Mouse (Mus musculus) C2C12 (cell line): ENCODE measurements around the gene Ttll10.

Source experiments
- CEBPB ChIP-seq: IDR thresholded peaks from one replicate; pipeline ENCODE4 v1.6.1; 2011; ENCODE audit warnings: low read depth, mild to moderate bottlenecking, control low read depth, moderate library complexity
- CTCF ChIP-seq: IDR thresholded peaks from one replicate; pipeline ENCODE4 v1.5.1; 2011; ENCODE audit not compliant: control insufficient read depth, insufficient read depth, insufficient read length
- FOSL1 ChIP-seq: IDR thresholded peaks from one replicate; pipeline ENCODE4 v1.8.0; 2011; ENCODE audit warnings: mild to moderate bottlenecking, low read length; ENCODE audit not compliant: poor library complexity, insufficient read depth, severe bottlenecking
- MAX ChIP-seq: IDR thresholded peaks from one replicate; pipeline ENCODE4 v1.6.1; 2011; ENCODE audit warnings: mild to moderate bottlenecking, control low read depth
- MYOG ChIP-seq: IDR thresholded peaks from one replicate; pipeline ENCODE4 v1.6.1; 2011; ENCODE audit not compliant: control insufficient read depth, insufficient read length; ENCODE audit errors: extremely low read depth
- USF1 ChIP-seq: IDR thresholded peaks from one replicate; pipeline ENCODE4 v1.6.1; 2011; ENCODE audit warnings: low read depth, mild to moderate bottlenecking, control low read depth, moderate library complexity

DNA sequence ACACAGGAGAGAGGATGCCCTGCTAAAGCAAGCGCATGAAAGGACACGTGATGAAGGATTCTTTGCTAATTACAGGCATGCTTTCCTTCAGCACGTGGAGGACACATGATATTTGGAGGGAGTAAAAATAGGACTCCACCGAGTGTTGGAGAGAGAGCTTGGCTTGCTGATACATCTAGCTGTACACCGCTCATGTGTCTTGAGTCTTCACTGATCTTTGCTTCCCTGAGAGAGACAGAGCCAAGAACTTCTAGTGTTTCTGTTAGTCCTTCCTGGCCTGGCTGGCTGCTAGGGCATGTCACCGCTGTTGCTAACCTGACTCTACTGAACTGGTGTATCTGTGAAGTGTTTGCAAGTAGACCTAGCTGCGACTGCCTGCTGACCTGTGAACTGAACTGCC lies 35.0 kb downstream of the Ttll10 start:
- TF ChIP-seq CTCF, result no peak
- no peak for TF ChIP-seq MAX
- TF ChIP-seq USF1, result no peak
- no peak for TF ChIP-seq MYOG
- no peak for TF ChIP-seq FOSL1
- TF ChIP-seq CEBPB, result no peak
